Mouse (Mus musculus) kidney, postnatal 0 days (tissue): ENCODE data around the gene D130040H23Rik. TPM values are rescaled to one million over a fixed set of nuclear protein-coding genes. Genes with fewer than 3 reads are reported as not detected.
A peak's percentile ranks its signal among the peaks of the same experiment; 100 is the strongest.

Source experiments
- ATAC-seq: fragments of 200-750 bp; cut with Nextera tagmentation; replicated peaks from 2 replicates; pipeline ENCODE4 v1.8.0; 2017; ENCODE audit warnings: low read depth, moderate number of reproducible peaks, moderate TSS enrichment, moderate library complexity; ENCODE audit not compliant: low FRiP score
- DNase-seq: peaks from one replicate; pipeline ENCODE4 v3.0.0-alpha.2; 2016; ENCODE audit warnings: low spot score
- H3K27ac ChIP-seq: fragments of 300-500 bp; sonication (generic); 2 replicates; pipeline ENCODE4 v1.5.1; 2014; ENCODE audit warnings: mild to moderate bottlenecking
- H3K27me3 ChIP-seq: fragments of 300-500 bp; sonication (generic); 2 replicates; pipeline ENCODE4 v1.6.1; 2014; ENCODE audit warnings: low read length, mixed read lengths; ENCODE audit not compliant: insufficient read depth
- H3K36me3 ChIP-seq: fragments of 300-500 bp; sonication (generic); 2 replicates; pipeline ENCODE4 v1.6.1; 2014; ENCODE audit warnings: low read length, mixed read lengths; ENCODE audit not compliant: insufficient read depth
- H3K4me1 ChIP-seq: fragments of 300-500 bp; sonication (generic); replicated peaks from 2 replicates; pipeline ENCODE4 v1.6.1; 2014; ENCODE audit warnings: antibody characterized with exemption, low read length, mixed read lengths; ENCODE audit not compliant: insufficient read depth
- H3K4me2 ChIP-seq: fragments of 300-500 bp; sonication (generic); 2 replicates; pipeline ENCODE4 v1.6.1; 2014; ENCODE audit warnings: mild to moderate bottlenecking, low read length, moderate library complexity, mixed read lengths
- H3K4me3 ChIP-seq: fragments of 300-500 bp; sonication (generic); replicated peaks from 2 replicates; pipeline ENCODE4 v1.5.1; 2014; ENCODE audit warnings: low read depth, low read length
- H3K9ac ChIP-seq: fragments of 300-500 bp; sonication (generic); 2 replicates; pipeline ENCODE4 v1.6.1; 2014; ENCODE audit warnings: low read depth, low read length
- H3K9me3 ChIP-seq: fragments of 300-500 bp; sonication (generic); replicated peaks from 2 replicates; pipeline ENCODE4 v1.6.1; 2016; ENCODE audit warnings: low read length, inconsistent platforms, mixed read lengths
- CTCF ChIP-seq: IDR thresholded peaks from 2 replicates; pipeline ENCODE4 v1.5.1; 2016; ENCODE audit warnings: antibody characterized with exemption, low read depth, mild to moderate bottlenecking, moderate library complexity
- whole genome bisulfite sequencing: fragments of 180-500 bp; shearing (Covaris S2); extraction: QIAGEN DNeasy Blood & Tissue Kit; methylation state at CpG from one replicate; pipeline ENCODE4 v1.1.7; 2014; 5-methylcytosine and 5-hydroxymethylcytosine counted together
- polyA plus RNA-seq: library from polyadenylated mRNA; unstranded; fragments of >200 nt; fragmentation: Nextera tagmentation; extraction: Ambion mirVana; gene quantifications from 2 replicates; pipeline ENCODE4 v1.2.1, GENCODE M21; 2015

The D130040H23Rik gene
- 3.0 and 3.8 TPM in 2 replicates for polyA plus RNA-seq

GRCm38 (mm10) chr8:69270386-69271202, at the start of gene D130040H23Rik:
Gene D130040H23Rik, plus strand, starts transcription at chr8:69271080.
- H3K4me2 ChIP-seq: peak within 1 kb of the TSS; percentile 57
- WGBS: 7% methylated on average over 12 of the region's 12 CpGs

DNA sequence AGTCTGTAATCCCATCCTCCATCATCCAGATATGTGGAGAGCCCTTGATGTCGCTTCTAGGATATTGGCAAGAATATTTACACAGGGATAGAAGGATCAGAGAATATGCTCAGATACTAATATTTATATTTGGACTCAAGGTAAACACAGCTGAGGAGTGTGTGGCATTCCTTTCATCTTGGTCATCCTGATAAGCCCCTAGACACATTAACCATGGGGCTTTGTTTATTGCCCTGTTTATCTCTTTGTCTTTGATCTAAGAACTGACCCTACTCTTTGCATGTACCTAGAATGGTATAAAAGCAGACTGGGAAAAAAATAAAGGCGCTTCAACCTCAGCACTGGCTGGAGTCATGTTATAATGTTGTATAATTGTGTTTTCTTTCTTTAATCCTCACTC, 28.3 kb upstream of the D130040H23Rik start:
- Histone ChIP-seq H3K9ac (no peak overlapping the region), H3K36me3 (no peaks in the 10 kb centered on the region), H3K4me1 (no peaks in the 10 kb centered on the region), H3K4me3 (no peak overlapping the region), H3K27me3 (no peaks in the 10 kb centered on the region), H3K9me3 (no peaks in the 10 kb centered on the region), H3K4me2 (no peak overlapping the region), H3K27ac (no peak overlapping the region)
- ATAC-seq (no peak), DNase-seq (no peak)
- TF ChIP-seq CTCF: no peak
- WGBS: 89% methylated on average over 2 of the region's 2 CpGs

More at GRCm38 (mm10) chr8:69270386-69271202, at the start of gene D130040H23Rik:
- peak within 1 kb of the TSS; percentile 46 for H3K4me3 ChIP-seq
- H3K27ac ChIP-seq: peak within 1 kb of the TSS; percentile 33; the same call in 1 of the 2 replicates
- H3K4me1 ChIP-seq: no peaks in the 10 kb centered on the region
- peak; percentile 96 for DNase-seq
- no peaks in the 10 kb centered on the region for H3K27me3 ChIP-seq
- H3K36me3 ChIP-seq: no peaks in the 10 kb centered on the region
- peak within 1 kb of the TSS; percentile 60 for H3K9ac ChIP-seq
- no peaks in the 10 kb centered on the region for H3K9me3 ChIP-seq
- TF ChIP-seq CTCF: no peak
- ATAC-seq: peak; percentile 99

- no peak for ATAC-seq
- WGBS: 52% methylated on average over 4 of the region's 4 CpGs
Measured at GRCm38 (mm10) chr8:69268525-69268924, 2.4 kb upstream of the D130040H23Rik start.

GRCm38 (mm10) chr8:69271203-69271554, 299 bp downstream of the D130040H23Rik start:
- Histone ChIP-seq H3K27ac (peak overlapping the region; percentile 33; the same call in 1 of the 2 replicates), H3K9me3 (no peaks in the 10 kb centered on the region), H3K27me3 (no peaks in the 10 kb centered on the region), H3K9ac (peak overlapping the region; percentile 60), H3K4me3 (peak overlapping the region; percentile 46), H3K4me1 (no peaks in the 10 kb centered on the region), H3K4me2 (peak overlapping the region; percentile 57), H3K36me3 (no peaks in the 10 kb centered on the region)
- no peak for DNase-seq
- peak; percentile 85 for ATAC-seq
- WGBS: 14% methylated on average over 6 of the region's 6 CpGs
- TF ChIP-seq CTCF: no peak; the same call in 1 of the 2 replicates

More at GRCm38 (mm10) chr8:69268525-69268924, 2.4 kb upstream of the D130040H23Rik start:
- no peak overlapping the region for H3K4me3 ChIP-seq
- H3K9ac ChIP-seq: no peak overlapping the region
- H3K9me3 ChIP-seq: no peaks in the 10 kb centered on the region
- no peaks in the 10 kb centered on the region for H3K4me1 ChIP-seq
- H3K27me3 ChIP-seq: no peaks in the 10 kb centered on the region
- peak; percentile 44 for DNase-seq
- H3K36me3 ChIP-seq: no peaks in the 10 kb centered on the region
- peak; percentile 54 for TF ChIP-seq CTCF
- H3K4me2 ChIP-seq: no peak overlapping the region
- no peak overlapping the region for H3K27ac ChIP-seq

- Histone ChIP-seq H3K9me3 (no peaks in the 10 kb centered on the region), H3K27ac (no peak overlapping the region), H3K27me3 (no peaks in the 10 kb centered on the region), H3K4me3 (no peak overlapping the region), H3K9ac (no peak overlapping the region), H3K4me2 (no peak overlapping the region), H3K36me3 (no peaks in the 10 kb centered on the region), H3K4me1 (no peaks in the 10 kb centered on the region)
- no peak for DNase-seq
- 83% methylated on average over 6 of the region's 6 CpGs for WGBS
- no peak for TF ChIP-seq CTCF
- no peak for ATAC-seq
Measured at GRCm38 (mm10) chr8:69272435-69272834, 1.6 kb downstream of the D130040H23Rik start.

DNA sequence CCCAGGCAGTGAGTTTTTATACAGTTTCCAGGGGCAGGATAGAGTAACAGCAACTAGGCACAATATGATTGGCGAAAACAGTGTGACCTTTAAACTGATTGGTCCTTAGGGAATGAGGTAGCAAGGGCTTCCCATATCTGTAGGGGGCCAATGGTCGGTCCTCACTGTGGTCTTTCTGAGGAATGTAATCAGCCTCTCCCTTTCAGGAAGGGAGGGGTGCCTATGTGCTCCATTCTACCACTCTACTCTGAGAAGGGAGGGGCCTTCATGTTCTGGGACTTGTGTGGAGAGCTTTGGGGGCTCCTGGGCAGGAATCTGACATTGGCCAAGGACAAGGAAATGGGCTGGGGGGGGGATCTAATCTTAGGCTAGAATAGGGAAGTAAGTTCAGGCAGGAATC, 53.9 kb downstream of the D130040H23Rik start:
- 86% methylated on average over 2 of the region's 2 CpGs for WGBS
- no peak for ATAC-seq
- H3K9ac ChIP-seq: no peak overlapping the region

More for the DNA sequence above, 53.9 kb downstream of the D130040H23Rik start:
- Histone ChIP-seq H3K9me3 (no peaks in the 10 kb centered on the region), H3K36me3 (no peaks in the 10 kb centered on the region), H3K27me3 (no peaks in the 10 kb centered on the region), H3K4me1 (no peaks in the 10 kb centered on the region), H3K4me2 (no peak overlapping the region), H3K27ac (no peak overlapping the region), H3K4me3 (no peak overlapping the region)
- no peak for TF ChIP-seq CTCF
- no peak for DNase-seq
